Mouse (Mus musculus) neural tube, embryonic 12.5 days (tissue): ENCODE measurements around the gene Il4i1. TPM values are rescaled to one million over a fixed set of nuclear protein-coding genes. Genes with fewer than 3 reads are reported as not detected.
"Not testable (repeated sequence)": the region's sequence is repeated elsewhere in the genome, so short reads cannot be mapped to it uniquely, and the experiment has no call there.

Experiments
- ATAC-seq: fragments of 200-750 bp; cut with Nextera tagmentation; 2 replicates; pipeline ENCODE4 v1.8.0; 2017; ENCODE audit warnings: low read depth, mild to moderate bottlenecking, moderate TSS enrichment, moderate library complexity; ENCODE audit not compliant: low FRiP score
- H3K27ac ChIP-seq: fragments of 300-500 bp; sonication (generic); 2 replicates; pipeline ENCODE4 v1.5.1; 2016
- H3K27me3 ChIP-seq: fragments of 300-500 bp; sonication (generic); replicated peaks from 2 replicates; pipeline ENCODE4 v1.6.1; 2016; ENCODE audit warnings: mild to moderate bottlenecking
- H3K36me3 ChIP-seq: fragments of 300-500 bp; sonication (generic); 2 replicates; pipeline ENCODE4 v1.6.1; 2016; ENCODE audit warnings: mild to moderate bottlenecking
- H3K4me1 ChIP-seq: fragments of 300-500 bp; sonication (generic); 2 replicates; pipeline ENCODE4 v1.6.1; 2016
- H3K4me2 ChIP-seq: fragments of 300-500 bp; sonication (generic); replicated peaks from 2 replicates; pipeline ENCODE4 v1.6.1; 2016; ENCODE audit warnings: mild to moderate bottlenecking
- H3K4me3 ChIP-seq: fragments of 300-500 bp; sonication (generic); 2 replicates; pipeline ENCODE4 v1.5.1; 2016
- H3K9ac ChIP-seq: fragments of 300-500 bp; sonication (generic); 2 replicates; pipeline ENCODE4 v1.6.1; 2016; ENCODE audit warnings: mild to moderate bottlenecking
- H3K9me3 ChIP-seq: fragments of 300-500 bp; sonication (generic); 2 replicates; pipeline ENCODE4 v1.6.1; 2016; ENCODE audit warnings: mild to moderate bottlenecking
- WGBS: fragments of 180-500 bp; shearing (Covaris S2); methylation state at CpG from one replicate; pipeline ENCODE4 v1.1.7; 2016; 5-methylcytosine and 5-hydroxymethylcytosine counted together
- polyA plus RNA-seq: library from polyadenylated mRNA; unstranded; fragments of >200 nt; fragmentation: Nextera tagmentation; extraction: Ambion mirVana; gene quantifications from 2 replicates; pipeline ENCODE4 v1.2.1, GENCODE M21; 2016

Il4i1 gene
- polyA plus RNA-seq, 1 experiment from 2014 or later: 1.5 TPM

GRCm38 (mm10) chr7:44869697-44870528, 53.7 kb downstream of the Il4i1 start, which contains the start of gene Ptov1:
Ptov1 (minus strand) TSS chr7:44869788.
- WGBS: 11% methylated on average over 29 of the region's 29 CpGs
- H3K36me3 ChIP-seq: peaks cover 15% of the 10 kb centered on the region
- peaks cover 42% of the 10 kb centered on the region for H3K4me1 ChIP-seq
- ATAC-seq: peak; percentile 94
- H3K9me3 ChIP-seq: no peaks in the 10 kb centered on the region
- H3K9ac ChIP-seq: peak within 1 kb of the TSS; percentile 99
- H3K4me3 ChIP-seq: peak within 1 kb of the TSS; percentile 97
- H3K4me2 ChIP-seq: peak within 1 kb of the TSS; percentile 86
- H3K27ac ChIP-seq: peak within 1 kb of the TSS; percentile 99
- no peaks in the 10 kb centered on the region for H3K27me3 ChIP-seq

DNA sequence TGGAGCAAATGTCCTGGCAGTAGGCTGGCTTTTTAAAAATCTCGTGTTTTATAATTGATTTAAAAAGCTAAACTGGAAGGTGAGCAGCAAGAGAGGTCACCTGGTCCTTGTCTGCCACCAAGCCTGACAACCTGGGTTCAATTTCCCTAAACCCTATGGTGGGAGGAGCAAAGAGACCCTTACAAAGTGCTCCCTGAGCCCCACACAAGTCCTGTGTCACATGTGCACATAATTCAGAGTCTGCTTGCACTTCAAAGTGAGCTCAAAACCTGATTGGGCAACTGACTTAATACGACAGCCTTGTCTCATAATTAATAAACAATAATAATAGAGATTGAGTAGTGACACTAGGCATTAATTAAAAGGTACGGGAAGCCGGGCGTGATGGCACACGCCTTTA, 54.4 kb downstream of the Il4i1 start:
- 85% methylated on average over 6 of the region's 6 CpGs for WGBS
- Histone ChIP-seq H3K9me3 (no peaks in the 10 kb centered on the region), H3K9ac (no peak overlapping the region), H3K4me2 (peak overlapping the region; percentile 86), H3K27ac (peak overlapping the region; percentile 99; the same call in 1 of the 2 replicates), H3K36me3 (peaks cover 9% of the 10 kb centered on the region), H3K27me3 (no peaks in the 10 kb centered on the region), H3K4me1 (peaks cover 35% of the 10 kb centered on the region), H3K4me3 (peak overlapping the region; percentile 97)
- ATAC-seq: no peak

GRCm38 (mm10) chr7:44871181-44871580, 55.0 kb downstream of the Il4i1 start:
- Histone ChIP-seq H3K27me3 (no peaks in the 10 kb centered on the region), H3K9me3 (no peaks in the 10 kb centered on the region), H3K36me3 (peaks cover 12% of the 10 kb centered on the region), H3K9ac (no peak overlapping the region), H3K4me1 (peaks cover 30% of the 10 kb centered on the region), H3K4me2 (no peak overlapping the region), H3K4me3 (no peak overlapping the region), H3K27ac (no peak overlapping the region)
- WGBS: 40% methylated on average over 1 of the region's 1 CpGs
- no peak for ATAC-seq

GRCm38 (mm10) chr7:44871774-44872173, 55.6 kb downstream of the Il4i1 start:
- H3K36me3 ChIP-seq: peaks cover 18% of the 10 kb centered on the region
- not testable (repeated sequence) for H3K27me3 ChIP-seq, H3K4me2 ChIP-seq, ATAC-seq, H3K9me3 ChIP-seq, H3K4me3 ChIP-seq, H3K27ac ChIP-seq, H3K9ac ChIP-seq
- peaks cover 24% of the 10 kb centered on the region for H3K4me1 ChIP-seq
- WGBS: 85% methylated on average over 2 of the region's 2 CpGs

- no peak for ATAC-seq
- H3K9me3 ChIP-seq: no peaks in the 10 kb centered on the region
- H3K27me3 ChIP-seq: no peaks in the 10 kb centered on the region
- H3K36me3 ChIP-seq: peaks cover 73% of the 10 kb centered on the region
- H3K4me3 ChIP-seq: no peak overlapping the region
- no peak overlapping the region for H3K4me2 ChIP-seq
- H3K9ac ChIP-seq: no peak overlapping the region
- no peak overlapping the region for H3K27ac ChIP-seq
- 93% methylated on average over 14 of the region's 14 CpGs for WGBS
- no peaks in the 10 kb centered on the region for H3K4me1 ChIP-seq
Observed at GRCm38 (mm10) chr7:44877833-44878232, 61.6 kb downstream of the Il4i1 start.

- Histone ChIP-seq H3K36me3 (peaks cover 89% of the 10 kb centered on the region), H3K9ac (no peak overlapping the region), H3K4me2 (no peak overlapping the region), H3K27ac (no peak overlapping the region), H3K27me3 (no peaks in the 10 kb centered on the region), H3K4me3 (no peak overlapping the region), H3K9me3 (no peaks in the 10 kb centered on the region), H3K4me1 (no peaks in the 10 kb centered on the region)
- WGBS: 97% methylated on average over 3 of the region's 3 CpGs
- no peak for ATAC-seq
Observed at GRCm38 (mm10) chr7:44883036-44883435, 66.8 kb downstream of the Il4i1 start.

- ATAC-seq: no peak
- Histone ChIP-seq H3K4me2 (no peak overlapping the region), H3K4me1 (peaks cover 13% of the 10 kb centered on the region), H3K9ac (no peak overlapping the region), H3K27me3 (no peaks in the 10 kb centered on the region), H3K27ac (no peak overlapping the region), H3K36me3 (peaks cover 89% of the 10 kb centered on the region), H3K4me3 (no peak overlapping the region), H3K9me3 (no peaks in the 10 kb centered on the region)
- WGBS: 97% methylated on average over 5 of the region's 5 CpGs
Observed at GRCm38 (mm10) chr7:44884637-44885036, 68.5 kb downstream of the Il4i1 start.

DNA sequence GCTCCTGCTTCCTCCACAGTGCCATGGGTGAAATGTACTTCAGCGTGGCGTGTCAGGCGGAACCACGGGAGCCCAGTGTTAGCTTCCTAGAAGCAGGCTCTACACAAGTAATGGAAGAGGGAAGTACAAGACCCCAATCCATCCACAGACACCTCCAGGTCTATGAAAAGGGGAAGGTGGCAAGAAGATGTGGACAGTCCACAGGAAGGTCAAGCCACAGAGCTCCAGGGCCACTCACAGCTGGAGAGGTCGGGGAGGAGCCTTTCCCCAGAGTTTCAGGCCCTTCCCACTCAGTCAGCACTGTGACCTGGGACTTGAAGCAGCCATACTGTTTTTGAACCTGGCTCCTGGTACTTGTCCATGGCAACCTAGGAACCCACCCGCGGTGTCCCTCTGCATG, 70.8 kb downstream of the Il4i1 start:
- no peak for ATAC-seq
- no peak overlapping the region for H3K27ac ChIP-seq
- no peaks in the 10 kb centered on the region for H3K27me3 ChIP-seq
- no peak overlapping the region for H3K4me2 ChIP-seq
- peaks cover 30% of the 10 kb centered on the region for H3K4me1 ChIP-seq
- H3K9ac ChIP-seq: no peak overlapping the region
- H3K9me3 ChIP-seq: no peaks in the 10 kb centered on the region
- H3K36me3 ChIP-seq: peaks cover 75% of the 10 kb centered on the region
- WGBS: 89% methylated on average over 7 of the region's 7 CpGs
- H3K4me3 ChIP-seq: no peak overlapping the region

DNA sequence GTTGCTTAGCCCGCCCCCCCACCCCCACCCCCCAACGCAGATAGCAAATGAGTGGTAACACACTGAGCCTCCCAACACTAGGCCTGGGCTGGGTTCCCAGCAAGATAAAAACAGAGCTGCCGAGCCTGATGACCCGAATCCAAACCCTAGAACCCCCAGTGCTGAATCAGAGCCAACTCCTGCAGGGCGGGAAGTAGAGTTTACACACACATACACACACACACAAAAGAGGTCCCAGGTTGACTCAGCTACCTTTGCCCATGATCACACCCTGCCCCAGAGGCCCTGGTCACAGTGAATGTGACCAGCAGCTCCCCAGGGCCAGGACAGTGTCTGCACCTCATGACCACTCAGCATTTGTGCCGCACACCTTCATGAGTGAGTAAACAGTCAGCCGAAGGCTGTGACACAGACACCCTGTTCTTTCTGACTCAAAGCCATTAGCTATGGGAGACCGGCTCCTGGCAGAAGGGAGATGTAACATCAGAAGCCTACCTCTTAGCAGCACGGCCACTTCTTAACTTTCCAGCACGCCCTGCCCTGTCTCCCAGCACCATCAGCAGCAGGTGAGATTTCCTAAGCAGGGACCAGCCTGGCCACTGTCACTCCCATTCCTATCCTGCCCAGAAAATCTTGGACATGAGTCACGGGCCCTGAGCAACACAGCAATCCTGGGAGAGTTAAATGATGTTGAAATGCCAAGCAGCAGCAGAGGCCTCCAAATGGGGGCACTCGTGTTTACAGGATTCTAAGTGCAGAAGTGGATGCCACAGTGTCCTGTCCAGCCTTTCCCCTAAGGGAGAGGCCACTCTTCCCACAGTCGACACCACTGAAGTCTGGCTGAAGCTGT, 72.3 kb downstream of the Il4i1 start:
- 0 out of 2 replicates have a peak overlapping the region, but pooled peaks have one; percentile 21 for H3K9ac ChIP-seq
- no peak for ATAC-seq

GRCm38 (mm10) chr7:44890180-44890579, 74.0 kb downstream of the Il4i1 start:
- H3K4me2 ChIP-seq: peak overlapping the region; percentile 75
- H3K4me1 ChIP-seq: peaks cover 47% of the 10 kb centered on the region
- 89% methylated on average over 7 of the region's 7 CpGs for WGBS
- no peaks in the 10 kb centered on the region for H3K27me3 ChIP-seq
- no peak overlapping the region for H3K9ac ChIP-seq
- H3K4me3 ChIP-seq: no peak overlapping the region
- no peak for ATAC-seq
- H3K27ac ChIP-seq: no peak overlapping the region
- H3K9me3 ChIP-seq: no peaks in the 10 kb centered on the region
- peaks cover 46% of the 10 kb centered on the region for H3K36me3 ChIP-seq

More for the DNA sequence above, 72.3 kb downstream of the Il4i1 start:
- Histone ChIP-seq H3K4me2 (no peak overlapping the region), H3K4me3 (no peak overlapping the region), H3K27ac (no peak overlapping the region), H3K27me3 (no peaks in the 10 kb centered on the region), H3K4me1 (peaks cover 35% of the 10 kb centered on the region), H3K9me3 (no peaks in the 10 kb centered on the region), H3K36me3 (peaks cover 60% of the 10 kb centered on the region)
- 92% methylated on average over 13 of the region's 13 CpGs for WGBS
